Mouse (Mus musculus): Measurements from ENCODE around the gene Tirap.

Tirap gene

DNA sequence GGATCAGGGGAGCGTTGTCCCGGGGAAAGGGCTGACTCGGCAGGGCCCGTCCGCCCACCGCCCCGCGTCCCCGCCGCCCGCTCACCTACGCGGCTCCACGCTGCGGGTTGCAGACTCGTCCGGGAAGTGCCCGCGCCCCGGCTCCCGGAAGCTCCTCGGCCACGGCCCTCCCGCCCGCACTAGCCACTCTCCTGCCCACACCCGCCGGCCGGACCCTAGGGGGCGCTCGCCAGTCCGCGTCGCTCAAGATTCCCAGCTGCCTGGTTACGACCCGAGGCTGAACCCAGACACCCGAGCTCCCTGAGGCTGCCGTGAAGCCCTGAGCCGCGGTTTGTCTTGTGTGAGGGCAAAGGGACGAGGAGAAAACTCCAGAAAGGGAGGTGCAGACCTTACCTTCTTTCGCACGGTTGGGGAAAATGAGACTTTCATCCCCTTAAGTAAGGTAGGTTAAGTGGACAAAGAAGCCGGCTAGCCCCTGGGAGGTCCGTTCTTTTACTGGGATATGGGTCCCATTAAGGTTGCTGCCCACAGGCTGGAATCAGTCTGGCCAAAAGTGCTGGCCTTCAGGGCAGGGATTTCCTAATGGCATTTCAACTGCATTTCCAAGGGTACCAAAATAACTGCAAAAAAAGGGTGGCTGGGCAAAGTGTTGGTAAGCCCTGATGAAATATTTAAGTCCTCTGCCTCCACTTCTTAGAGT lies at the start of gene Tirap, which contains the start of gene Srpr:
Gene Tirap, minus strand, starts transcription at position 520 of the 700 bp plus-strand sequence.
Gene Srpr, plus strand, starts transcription at position 404 of the 700 bp plus-strand sequence.
- peak; percentile 80 to 84 for DNase-seq

GRCm38 (mm10) chr9:35249476-35249875 lies 49.4 kb upstream of the Tirap start:
- DNase-seq: no peak

DNA sequence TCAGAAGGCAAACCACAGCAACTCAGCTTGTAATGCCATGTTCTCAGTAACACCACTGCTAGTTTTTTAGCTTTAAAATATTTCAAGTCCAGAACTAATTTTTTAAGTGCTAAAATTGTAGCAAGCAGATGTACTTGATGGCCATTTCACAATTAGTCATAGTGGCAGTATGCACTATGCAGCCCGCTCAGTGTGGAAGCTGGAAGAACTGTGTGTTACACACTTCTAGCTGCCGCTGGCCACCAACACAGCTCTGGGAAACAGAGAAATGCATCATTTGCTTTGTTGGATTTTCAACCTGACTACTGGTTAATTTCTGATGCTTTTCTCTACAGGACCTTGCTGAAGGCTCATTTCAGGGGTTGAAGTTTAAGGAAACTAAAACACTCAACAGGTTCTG lies 47.3 kb upstream of the Tirap start:
- DNase-seq: no peak

GRCm38 (mm10) chr9:35239734-35240133 lies 39.6 kb upstream of the Tirap start:
- DNase-seq: no peak

- DNase-seq: no peak
Observed at GRCm38 (mm10) chr9:35238915-35239571, 39.0 kb upstream of the Tirap start.

DNA sequence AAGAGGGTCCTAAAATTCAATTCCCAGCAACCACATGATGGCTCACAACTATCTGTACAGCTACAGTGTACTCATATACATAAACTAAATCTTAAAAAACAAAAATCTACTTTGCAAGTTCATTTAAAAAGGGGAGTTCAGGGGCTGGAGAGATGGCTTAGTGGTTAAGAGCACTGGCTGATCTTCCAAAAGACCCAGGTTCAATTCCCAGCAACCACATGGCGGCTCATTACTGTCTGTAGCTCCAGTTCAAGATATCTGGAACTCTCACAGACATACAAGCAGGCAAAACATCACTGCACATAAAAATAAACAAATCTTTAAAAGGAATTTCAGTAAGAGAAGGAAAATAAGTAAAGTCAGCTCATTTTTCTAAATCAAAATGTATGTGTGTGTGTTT lies 38.3 kb upstream of the Tirap start:
- no peak for DNase-seq

GRCm38 (mm10) chr9:35235996-35236395 lies 35.9 kb upstream of the Tirap start:
- DNase-seq: no peak

GRCm38 (mm10) chr9:35228671-35229070 lies 28.6 kb upstream of the Tirap start:
- DNase-seq: no peak

DNA sequence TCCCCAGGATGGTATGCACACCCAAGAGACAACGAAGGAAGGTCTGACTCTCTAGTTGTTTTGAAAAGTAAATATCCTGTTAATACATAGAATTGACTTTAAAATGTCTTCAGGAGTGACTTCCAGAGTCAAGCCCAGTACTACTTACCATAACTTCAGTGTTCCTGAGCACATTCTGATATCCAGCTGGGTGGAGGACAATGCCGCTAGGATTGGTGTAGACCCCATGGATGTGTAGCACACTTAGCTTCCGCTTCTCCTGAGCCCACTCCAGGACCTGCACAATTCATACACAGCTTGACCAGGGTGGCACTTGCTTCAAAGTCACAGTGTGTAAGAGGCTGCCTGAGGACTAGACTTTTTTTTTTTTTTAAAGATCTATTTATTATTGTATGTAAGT lies 23.4 kb upstream of the Tirap start:
- no peak for DNase-seq

DNA sequence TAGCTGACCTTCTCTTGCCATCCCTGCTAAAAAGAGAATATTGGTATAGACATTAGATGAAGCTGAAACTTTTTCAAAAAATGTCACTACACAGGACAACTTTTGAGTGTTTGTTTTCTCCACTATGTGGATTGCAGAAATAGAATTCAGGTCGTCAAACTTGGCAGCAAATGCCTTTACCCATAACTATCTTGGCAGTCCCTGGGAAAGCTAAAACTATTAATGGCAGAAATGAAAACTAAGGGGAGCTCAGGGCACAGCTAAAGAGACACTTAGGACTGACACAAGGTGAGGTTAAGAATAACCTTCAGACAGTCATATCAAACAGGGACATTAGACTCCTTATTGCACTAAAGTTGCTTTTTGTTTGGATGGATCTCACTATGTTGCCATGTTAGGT lies 17.9 kb upstream of the Tirap start:
- no peak for DNase-seq

DNA sequence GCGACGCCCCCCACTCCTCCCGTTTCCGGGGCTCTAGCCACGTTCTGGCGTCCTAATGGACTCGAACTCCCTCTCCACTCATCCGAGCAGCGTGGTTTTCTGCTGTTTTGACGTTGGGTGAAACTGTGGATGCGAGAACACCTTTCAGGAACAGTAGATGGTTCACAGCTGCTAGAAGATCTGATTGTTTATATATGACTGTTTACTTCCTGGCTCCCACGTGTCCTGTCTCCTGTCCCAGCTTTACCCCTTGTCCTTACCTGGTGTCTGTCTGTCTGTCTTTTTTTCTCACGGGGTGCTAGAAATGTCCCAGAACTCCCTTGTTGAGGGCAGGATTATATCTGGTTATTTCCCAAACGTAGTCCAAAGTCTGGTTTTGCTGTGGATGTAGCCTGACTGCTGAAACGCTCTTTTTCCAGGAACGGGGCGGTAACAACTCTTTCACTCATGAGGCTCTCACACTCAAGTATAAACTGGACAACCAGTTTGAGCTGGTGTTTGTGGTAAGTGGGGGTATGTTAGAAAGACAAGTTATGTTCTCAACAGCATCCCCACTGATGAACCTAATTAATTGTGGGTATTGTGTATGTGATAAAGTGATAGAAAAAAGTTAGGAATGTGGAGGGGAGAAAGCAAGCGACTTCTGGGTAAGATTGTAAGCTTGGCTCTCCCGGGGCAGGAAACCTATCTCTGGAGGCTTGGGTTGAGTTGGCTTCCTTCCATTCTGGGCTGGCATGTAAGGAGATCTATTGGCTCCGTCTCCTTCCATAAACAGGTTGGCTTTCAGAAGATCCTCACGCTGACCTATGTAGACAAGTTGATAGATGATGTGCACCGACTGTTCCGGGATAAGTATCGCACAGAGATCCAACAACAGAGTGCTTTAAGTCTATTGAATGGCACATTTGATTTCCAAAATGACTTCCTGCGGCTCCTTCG lies 11.8 kb upstream of the Tirap start:
- no peak for DNase-seq

DNA sequence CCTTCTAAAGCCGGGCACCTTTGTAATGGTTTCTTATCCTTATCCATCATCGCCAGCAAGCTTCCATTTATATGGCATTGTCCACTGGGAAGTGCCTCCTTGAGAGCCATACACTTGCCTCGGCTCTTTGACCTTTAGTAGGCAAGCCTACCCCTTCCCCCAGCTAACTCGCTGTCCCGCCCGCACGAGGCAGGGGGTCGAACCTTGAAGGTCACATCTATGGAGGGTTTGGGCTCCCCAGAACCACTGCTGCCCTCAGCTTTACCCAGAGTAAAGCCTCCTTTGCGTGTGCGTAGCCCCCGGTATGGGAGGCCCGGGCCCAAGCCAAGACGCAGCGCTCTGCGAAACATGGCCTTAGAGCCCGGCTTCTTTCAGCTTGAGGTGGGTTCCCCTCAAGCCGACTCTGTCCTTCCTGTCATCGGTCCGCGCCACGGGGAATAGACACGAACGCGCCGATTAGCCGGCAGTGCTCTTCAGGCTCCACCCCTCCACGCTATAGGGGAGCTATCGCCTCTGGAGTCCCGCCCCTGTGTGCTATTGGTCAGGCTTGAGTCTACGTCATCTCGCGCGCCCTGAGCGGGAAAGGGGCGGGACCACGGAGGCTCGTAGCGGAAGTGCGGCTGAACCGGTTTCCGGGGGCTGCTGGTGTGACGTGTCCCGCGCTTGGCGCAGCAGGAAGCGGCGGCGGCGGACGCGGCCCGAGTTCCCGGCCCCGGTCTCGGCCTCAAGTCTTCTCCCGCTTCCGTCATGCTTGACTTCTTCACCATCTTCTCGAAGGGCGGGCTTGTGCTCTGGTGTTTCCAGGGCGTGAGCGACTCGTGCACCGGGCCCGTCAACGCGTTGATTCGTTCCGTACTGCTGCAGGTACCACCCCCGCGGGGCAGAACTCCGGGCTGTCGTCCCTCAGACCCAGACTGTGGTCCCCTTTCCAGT lies 10.7 kb upstream of the Tirap start, which contains the start of gene Foxred1:
Gene Foxred1, minus strand, starts transcription at position 514 of the 933 bp plus-strand sequence.
- peak; percentile 98 to 99 for DNase-seq

GRCm38 (mm10) chr9:35204421-35204820 lies 4.3 kb upstream of the Tirap start:
- no peak for DNase-seq

- no peak for DNase-seq
Observed at GRCm38 (mm10) chr9:35203536-35203935, 3.4 kb upstream of the Tirap start.

- DNase-seq: no peak
Observed at GRCm38 (mm10) chr9:35200529-35201060, 504 bp upstream of the Tirap start.

- DNase-seq: no peak
Observed at GRCm38 (mm10) chr9:35198945-35199771, 933 bp downstream of the Tirap start.

GRCm38 (mm10) chr9:35198351-35198750 lies 1.7 kb downstream of the Tirap start:
- no peak for DNase-seq

GRCm38 (mm10) chr9:35197625-35198024 lies 2.5 kb downstream of the Tirap start:
- no peak for DNase-seq

GRCm38 (mm10) chr9:35194048-35194447 lies 6.0 kb downstream of the Tirap start:
- DNase-seq: no peak

- DNase-seq: no peak
Observed at GRCm38 (mm10) chr9:35192983-35193542, 7.0 kb downstream of the Tirap start.

Data from thymus, postnatal 36 days (tissue).